Mouse (Mus musculus) kidney, postnatal 0 days (tissue): ENCODE results near the gene Eif2d. TPM values are rescaled to one million over a fixed set of nuclear protein-coding genes. Genes with fewer than 3 reads are reported as not detected.
A peak's percentile ranks its signal among the peaks of the same experiment; 100 is the strongest.
"Not testable (repeated sequence)": the region's sequence is repeated elsewhere in the genome, so short reads cannot be mapped to it uniquely, and the experiment has no call there.

Experiments
- ATAC-seq: fragments of 200-750 bp; cut with Nextera tagmentation; replicated peaks from 2 replicates; pipeline ENCODE4 v1.8.0; 2017; ENCODE audit warnings: low read depth, moderate number of reproducible peaks, moderate TSS enrichment, moderate library complexity; ENCODE audit not compliant: low FRiP score
- DNase-seq: peaks from one replicate; pipeline ENCODE4 v3.0.0-alpha.2; 2016; ENCODE audit warnings: low spot score
- H3K27ac ChIP-seq: fragments of 300-500 bp; sonication (generic); 2 replicates; pipeline ENCODE4 v1.5.1; 2014; ENCODE audit warnings: mild to moderate bottlenecking
- H3K27me3 ChIP-seq: fragments of 300-500 bp; sonication (generic); 2 replicates; pipeline ENCODE4 v1.6.1; 2014; ENCODE audit warnings: low read length, mixed read lengths; ENCODE audit not compliant: insufficient read depth
- H3K36me3 ChIP-seq: fragments of 300-500 bp; sonication (generic); 2 replicates; pipeline ENCODE4 v1.6.1; 2014; ENCODE audit warnings: low read length, mixed read lengths; ENCODE audit not compliant: insufficient read depth
- H3K4me1 ChIP-seq: fragments of 300-500 bp; sonication (generic); replicated peaks from 2 replicates; pipeline ENCODE4 v1.6.1; 2014; ENCODE audit warnings: antibody characterized with exemption, low read length, mixed read lengths; ENCODE audit not compliant: insufficient read depth
- H3K4me2 ChIP-seq: fragments of 300-500 bp; sonication (generic); 2 replicates; pipeline ENCODE4 v1.6.1; 2014; ENCODE audit warnings: mild to moderate bottlenecking, low read length, moderate library complexity, mixed read lengths
- H3K4me3 ChIP-seq: fragments of 300-500 bp; sonication (generic); replicated peaks from 2 replicates; pipeline ENCODE4 v1.5.1; 2014; ENCODE audit warnings: low read depth, low read length
- H3K9ac ChIP-seq: fragments of 300-500 bp; sonication (generic); 2 replicates; pipeline ENCODE4 v1.6.1; 2014; ENCODE audit warnings: low read depth, low read length
- H3K9me3 ChIP-seq: fragments of 300-500 bp; sonication (generic); replicated peaks from 2 replicates; pipeline ENCODE4 v1.6.1; 2016; ENCODE audit warnings: low read length, inconsistent platforms, mixed read lengths
- CTCF ChIP-seq: IDR thresholded peaks from 2 replicates; pipeline ENCODE4 v1.5.1; 2016; ENCODE audit warnings: antibody characterized with exemption, low read depth, mild to moderate bottlenecking, moderate library complexity
- WGBS: fragments of 180-500 bp; shearing (Covaris S2); extraction: QIAGEN DNeasy Blood & Tissue Kit; methylation state at CpG from one replicate; pipeline ENCODE4 v1.1.7; 2014; 5-methylcytosine and 5-hydroxymethylcytosine counted together
- polyA plus RNA-seq: library from polyadenylated mRNA; unstranded; fragments of >200 nt; fragmentation: Nextera tagmentation; extraction: Ambion mirVana; gene quantifications from 2 replicates; pipeline ENCODE4 v1.2.1, GENCODE M21; 2015

The Eif2d gene
- polyA plus RNA-seq, 1 experiment from 2014 or later: 49.1 TPM

- H3K27ac ChIP-seq: no peak overlapping the region
- no peak overlapping the region for H3K9ac ChIP-seq
- no peaks in the 10 kb centered on the region for H3K9me3 ChIP-seq
- TF ChIP-seq CTCF: peak; percentile 90
- 66% methylated on average over 2 of the region's 2 CpGs for WGBS
- H3K4me2 ChIP-seq: no peak overlapping the region
- ATAC-seq (no peak), DNase-seq (peak; percentile 49)
- H3K27me3 ChIP-seq: no peaks in the 10 kb centered on the region
- H3K36me3 ChIP-seq: peaks cover 12% of the 10 kb centered on the region; the same call in 1 of the 2 replicates
- H3K4me1 ChIP-seq: no peaks in the 10 kb centered on the region; the same call in 1 of the 2 replicates
- H3K4me3 ChIP-seq: no peak overlapping the region
These were observed 2.5 kb downstream of the Eif2d start for GRCm38 (mm10) chr1:131155456-131155855.

DNA sequence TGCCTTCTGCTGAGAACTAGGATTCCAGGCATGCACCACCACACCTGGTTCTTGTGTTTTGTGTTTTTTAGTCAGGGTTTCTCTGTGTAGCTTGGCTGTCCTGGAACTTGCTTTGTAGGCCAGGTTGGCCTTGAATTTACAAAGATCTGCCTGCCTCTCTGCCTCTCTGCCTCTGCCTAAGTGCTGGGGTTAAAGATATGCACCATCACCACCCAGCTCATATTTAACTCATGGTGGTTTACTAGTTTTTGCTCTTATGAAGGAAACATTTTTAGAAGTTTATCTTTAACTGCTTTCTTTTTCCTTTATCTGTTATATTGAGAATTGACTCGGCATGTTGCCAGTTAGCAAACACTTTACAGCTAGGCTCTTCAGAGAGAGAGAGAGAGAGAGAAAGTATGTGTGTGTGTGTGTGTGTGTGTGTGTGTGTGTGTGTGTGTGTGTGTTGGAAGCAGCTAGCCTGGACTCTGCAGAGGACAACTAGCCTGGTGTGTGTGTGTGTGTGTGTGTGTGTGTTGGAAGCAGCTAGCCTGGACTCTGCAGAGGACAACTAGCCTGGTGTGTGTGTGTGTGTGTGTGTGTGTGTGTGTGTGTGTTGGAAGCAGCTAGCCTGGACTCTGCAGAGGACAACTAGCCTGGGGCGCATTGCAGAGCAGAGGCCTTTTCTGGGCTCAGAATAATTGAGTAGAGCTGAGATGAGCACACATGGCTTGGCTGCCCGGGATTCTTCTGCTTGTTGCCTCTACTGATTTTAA, 6.8 kb downstream of the Eif2d start:
- H3K36me3 ChIP-seq: peaks cover 44% of the 10 kb centered on the region
- DNase-seq, H3K27ac ChIP-seq, H3K27me3 ChIP-seq, ATAC-seq, H3K4me1 ChIP-seq, H3K4me3 ChIP-seq, H3K9me3 ChIP-seq, H3K4me2 ChIP-seq, H3K9ac ChIP-seq: not testable (repeated sequence)
- 81% methylated on average over 3 of the region's 3 CpGs for WGBS

GRCm38 (mm10) chr1:131161091-131161490, 8.1 kb downstream of the Eif2d start:
- 82% methylated on average over 11 of the region's 11 CpGs for WGBS
- H3K4me1 ChIP-seq: no peaks in the 10 kb centered on the region
- H3K36me3 ChIP-seq: peaks cover 46% of the 10 kb centered on the region
- H3K9ac ChIP-seq: no peak overlapping the region
- H3K27me3 ChIP-seq: no peaks in the 10 kb centered on the region
- no peak for TF ChIP-seq CTCF
- no peak overlapping the region for H3K27ac ChIP-seq
- H3K4me3 ChIP-seq: no peak overlapping the region
- ATAC-seq: no peak
- no peak for DNase-seq
- no peaks in the 10 kb centered on the region for H3K9me3 ChIP-seq
- no peak overlapping the region for H3K4me2 ChIP-seq

DNA sequence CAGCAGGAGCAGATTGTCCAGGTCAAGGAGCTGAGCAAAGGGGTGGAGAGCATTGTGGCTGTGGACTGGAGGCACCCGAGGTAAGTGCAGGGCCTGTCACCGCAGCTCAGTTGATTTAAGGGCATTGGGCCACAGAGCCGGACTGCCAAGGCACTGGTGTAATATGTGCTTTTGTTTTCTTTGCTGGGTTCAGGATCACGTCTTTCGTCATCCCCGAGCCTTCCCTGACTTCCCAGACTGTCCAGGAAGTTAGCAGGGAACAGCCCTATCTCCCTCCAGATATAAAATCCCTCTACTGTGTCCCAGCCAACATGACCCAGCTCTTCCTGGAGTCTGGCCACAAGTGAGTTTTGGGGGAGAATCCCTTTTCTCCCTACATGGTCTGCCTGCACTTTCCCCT, 11.4 kb downstream of the Eif2d start:
- no peaks in the 10 kb centered on the region for H3K4me1 ChIP-seq
- no peak overlapping the region for H3K4me2 ChIP-seq
- ATAC-seq (no peak), DNase-seq (no peak)
- no peak overlapping the region for H3K9ac ChIP-seq
- H3K27ac ChIP-seq: no peak overlapping the region
- no peak for TF ChIP-seq CTCF
- peaks cover 62% of the 10 kb centered on the region for H3K36me3 ChIP-seq
- no peak overlapping the region for H3K4me3 ChIP-seq
- H3K9me3 ChIP-seq: no peaks in the 10 kb centered on the region
- 35% methylated on average over 6 of the region's 6 CpGs for WGBS
- no peaks in the 10 kb centered on the region for H3K27me3 ChIP-seq

DNA sequence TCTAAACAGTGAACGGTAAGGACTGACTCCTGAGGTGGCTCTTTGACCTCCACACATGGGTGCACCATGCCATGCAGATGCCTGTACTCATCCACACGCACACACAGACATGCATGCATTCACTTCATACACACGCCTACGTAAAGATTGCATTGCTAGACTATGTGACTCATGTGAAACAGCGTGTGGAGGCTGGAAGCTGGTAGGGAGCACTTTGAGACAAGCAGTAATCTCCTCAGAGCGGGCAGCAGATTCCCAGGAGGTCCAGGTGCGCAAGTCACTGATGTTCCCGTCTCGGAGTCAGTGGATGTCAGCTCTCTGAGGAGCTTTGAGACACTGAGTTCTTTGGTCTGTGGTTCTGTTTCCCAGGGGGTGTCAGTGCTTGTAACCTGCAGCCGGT, 14.6 kb downstream of the Eif2d start:
- DNase-seq: no peak
- WGBS: 95% methylated on average over 10 of the region's 10 CpGs
- no peak overlapping the region for H3K4me3 ChIP-seq
- H3K27ac ChIP-seq: no peak overlapping the region
- no peak for ATAC-seq
- no peaks in the 10 kb centered on the region for H3K27me3 ChIP-seq
- peaks cover 62% of the 10 kb centered on the region for H3K36me3 ChIP-seq
- no peak for TF ChIP-seq CTCF
- H3K9me3 ChIP-seq: no peaks in the 10 kb centered on the region
- H3K4me1 ChIP-seq: no peaks in the 10 kb centered on the region
- no peak overlapping the region for H3K4me2 ChIP-seq
- no peak overlapping the region for H3K9ac ChIP-seq

GRCm38 (mm10) chr1:131173001-131173400, 20.0 kb downstream of the Eif2d start:
- peaks cover 48% of the 10 kb centered on the region for H3K36me3 ChIP-seq
- H3K27ac ChIP-seq: 0 out of 2 replicates have a peak overlapping the region, but pooled peaks have one; percentile 13
- H3K4me2 ChIP-seq: no peak overlapping the region
- no peaks in the 10 kb centered on the region for H3K4me1 ChIP-seq
- WGBS: 83% methylated on average over 7 of the region's 7 CpGs
- H3K27me3 ChIP-seq: no peaks in the 10 kb centered on the region
- no peak overlapping the region for H3K4me3 ChIP-seq
- TF ChIP-seq CTCF: no peak
- no peak overlapping the region for H3K9ac ChIP-seq
- DNase-seq (no peak), ATAC-seq (no peak)
- no peaks in the 10 kb centered on the region for H3K9me3 ChIP-seq
